Mouse (Mus musculus) CH12.LX (cell line): ENCODE data around the gene Ostc. TPM values are rescaled to one million over a fixed set of nuclear protein-coding genes. Genes with fewer than 3 reads are reported as not detected.

Experiments used
- DNase-seq: peaks from one replicate; pipeline ENCODE4 v3.0.0-alpha.2; 2013; ENCODE audit errors: extremely low read depth
- H3K27ac ChIP-seq: 2 replicates; pipeline ENCODE4 v1.5.1; 2012; ENCODE audit warnings: low read depth, mild to moderate bottlenecking, control low read depth, moderate library complexity; ENCODE audit not compliant: insufficient read depth
- H3K27me3 ChIP-seq: replicated peaks from 2 replicates; pipeline ENCODE3; 2012; ENCODE audit warnings: inconsistent platforms
- H3K36me3 ChIP-seq, 2 experiments: replicated peaks in 1 of 2; 2 replicates each; pipeline versions ENCODE3 to v1.6.1; 2012; ENCODE audit warnings: inconsistent platforms in 1 of 2, low read length in 1 of 2, mild to moderate bottlenecking in 1 of 2, mixed read lengths in 1 of 2, moderate library complexity in 1 of 2; ENCODE audit not compliant: control insufficient read depth in 1 of 2, insufficient read depth in 1 of 2
- H3K4me1 ChIP-seq, 2 experiments: 2 replicates each; pipeline ENCODE4 v1.6.1; 2012; ENCODE audit warnings: inconsistent platforms in 1 of 2, moderate library complexity in 1 of 2; ENCODE audit not compliant: insufficient read depth in 2 of 2, control insufficient read depth in 1 of 2
- H3K4me2 ChIP-seq: 2 replicates; pipeline ENCODE4 v1.6.1; 2012; ENCODE audit warnings: low read depth, mild to moderate bottlenecking, control low read depth; ENCODE audit not compliant: poor library complexity, insufficient read depth, severe bottlenecking
- H3K4me3 ChIP-seq, 3 experiments: fragments of 150-350 bp in 1 of 3; sonication (generic) in 1 of 3; replicated peaks in 1 of 3; 2 replicates each; pipeline versions ENCODE3 to v1.5.1; 2011 to 2012; ENCODE audit warnings: low read depth in 2 of 3, low read length in 2 of 3, mild to moderate bottlenecking in 2 of 3, moderate library complexity in 2 of 3, control low read depth in 1 of 3, improper control_type of control experiment in 1 of 3, inconsistent platforms in 1 of 3, mixed read lengths in 1 of 3; ENCODE audit not compliant: poor library complexity in 1 of 3
- H3K79me2 ChIP-seq: replicated peaks from 2 replicates; pipeline ENCODE4 v1.6.1; 2012; ENCODE audit warnings: mild to moderate bottlenecking, moderate library complexity; ENCODE audit not compliant: control insufficient read depth, poor library complexity, insufficient read depth, severe bottlenecking; ENCODE audit errors: extremely low read depth
- H3K9ac ChIP-seq: 2 replicates; pipeline ENCODE4 v1.6.1; 2012; ENCODE audit warnings: low read depth, mild to moderate bottlenecking, control low read depth, moderate library complexity; ENCODE audit not compliant: insufficient read depth
- H3K9me3 ChIP-seq: replicated peaks from 2 replicates; pipeline ENCODE3; 2012; ENCODE audit warnings: low read length, inconsistent platforms, mixed read lengths
- CHD2 ChIP-seq: IDR thresholded peaks from 2 replicates; pipeline ENCODE4 v1.6.1; 2011; ENCODE audit warnings: low read length, improper control_type of control experiment
- CTCF ChIP-seq, 2 experiments: IDR thresholded peaks in 1 of 2; conservative IDR thresholded peaks in 1 of 2; 2 replicates each; pipeline ENCODE4 v1.5.1; 2011 to 2012; ENCODE audit warnings: low read depth in 2 of 2, low read length in 2 of 2, improper control_type of control experiment in 1 of 2, inconsistent platforms in 1 of 2, mild to moderate bottlenecking in 1 of 2, moderate library complexity in 1 of 2
- KAT2A ChIP-seq: IDR thresholded peaks from 2 replicates; pipeline ENCODE4 v1.6.1; 2012; ENCODE audit warnings: low read length, improper control_type of control experiment, inconsistent platforms; ENCODE audit not compliant: insufficient replicate concordance
- MAFK ChIP-seq: IDR thresholded peaks from 2 replicates; pipeline ENCODE4 v1.6.1; 2011; ENCODE audit warnings: low read length, improper control_type of control experiment; ENCODE audit not compliant: insufficient replicate concordance
- NRF1 ChIP-seq: IDR thresholded peaks from 2 replicates; pipeline ENCODE4 v1.6.1; 2014; ENCODE audit warnings: low read depth, mild to moderate bottlenecking, inconsistent platforms, low read length, improper control_type of control experiment, moderate library complexity
- PAX5 ChIP-seq: IDR thresholded peaks from 2 replicates; pipeline ENCODE4 v1.6.1; 2012; ENCODE audit warnings: low read length, inconsistent platforms, mixed read lengths
- POLR2AphosphoS2 ChIP-seq: IDR thresholded peaks from 2 replicates; pipeline ENCODE4 v1.6.1; 2011; ENCODE audit warnings: low read depth, low read length, improper control_type of control experiment
- SIN3A ChIP-seq: IDR thresholded peaks from 2 replicates; pipeline ENCODE4 v1.6.1; 2012; ENCODE audit warnings: low read length, improper control_type of control experiment, inconsistent platforms
- TBP ChIP-seq: conservative IDR thresholded peaks from 2 replicates; pipeline ENCODE4 v1.6.1; 2011; ENCODE audit warnings: low read depth, low read length, improper control_type of control experiment
- USF1 ChIP-seq: IDR thresholded peaks from 2 replicates; pipeline ENCODE4 v1.6.1; 2014; ENCODE audit warnings: low read depth, mild to moderate bottlenecking, inconsistent platforms, low read length, improper control_type of control experiment
- USF2 ChIP-seq: conservative IDR thresholded peaks from 2 replicates; pipeline ENCODE4 v1.6.1; 2011; ENCODE audit warnings: low read depth, low read length, improper control_type of control experiment
- ZC3H11A ChIP-seq: IDR thresholded peaks from 2 replicates; pipeline ENCODE4 v1.6.1; 2012; ENCODE audit warnings: low read depth, mild to moderate bottlenecking, inconsistent platforms, low read length, improper control_type of control experiment
- ZKSCAN1 ChIP-seq: IDR thresholded peaks from 2 replicates; pipeline ENCODE4 v1.6.1; 2012; ENCODE audit warnings: low read depth, inconsistent platforms, low read length, improper control_type of control experiment, borderline replicate concordance
- dilution Hi-C: fragments of 300-500 bp; cut with MboI; formaldehyde crosslinking; loops from 2 replicates; pipeline ENCODE4 v1.14.3; 2020; ENCODE audit warnings: low sequenced_read_pairs; ENCODE audit not compliant: extremely low pct_unique_long_range_greater_than_20kb, extremely low pct_ligation_motif_present
- in situ Hi-C: fragments of 300-500 bp; cut with MboI; formaldehyde crosslinking; loops from 3 replicates; pipeline ENCODE4 v1.14.3; 2019; ENCODE audit warnings: low sequenced_read_pairs, low pct_ligation_motif_present, low pct_unique_long_range_greater_than_20kb, mixed read lengths
- polyA plus RNA-seq: library from polyadenylated mRNA; unstranded; fragments of >175 nt; gene quantifications from 2 replicates; pipeline ENCODE4 v1.2.1, GENCODE M21; 2012; ENCODE audit warnings: low read depth; ENCODE audit not compliant: insufficient read length
- total RNA-seq, 2 experiments: library from RNA; depleted of rRNA; stranded (reverse); fragments of 300-350 nt in 1 of 2; fragments of >200 nt in 1 of 2; gene quantifications; 2 replicates each; pipeline ENCODE4 v1.2.3; 2012 to 2014

The Ostc gene
- total and polyA plus RNA-seq, 3 experiments = 214 to 565 (median 237) TPM

GRCm38 (mm10) chr3:130710103-130710502 lies 859 bp upstream of the Ostc start:
- Histone ChIP-seq H3K4me1 (peaks cover 4 to 19% of the 10 kb centered on the region in 2 experiments; a peak in 2 of 4 replicates), H3K36me3 (peaks cover 2 to 12% of the 10 kb centered on the region in 2 experiments), H3K9ac (peak overlapping the region; percentile 24; the same call in 1 of the 2 replicates), H3K79me2 (peaks cover 38% of the 10 kb centered on the region), H3K27me3 (no peaks in the 10 kb centered on the region), H3K27ac (no peak overlapping the region), H3K9me3 (no peaks in the 10 kb centered on the region), H3K4me3 (peak overlapping the region in 1 of 3 experiments; percentile 34), H3K4me2 (peak overlapping the region; percentile 96)
- no peak for TF ChIP-seq CTCF (conservative IDR thresholded peaks at IDR 0.05 in 1 of 2, IDR thresholded peaks at IDR 0.05 in 1 of 2; ENCODE audit: low read depth in 2 of 2, low read length in 2 of 2)
- TF ChIP-seq KAT2A = no peak
- TF ChIP-seq CHD2 = no peak
- TF ChIP-seq USF1 = no peak
- TF ChIP-seq MAFK = no peak
- TF ChIP-seq ZKSCAN1 = no peak
- TF ChIP-seq NRF1 = no peak
- no peak for TF ChIP-seq USF2
- TF ChIP-seq PAX5 = no peak
- no peak for TF ChIP-seq TBP
- no peak for DNase-seq
- in situ Hi-C loops (no loop called here), dilution Hi-C loops (no loop called here)

- in situ Hi-C loops = no loop called here
- peak overlapping the region; percentile 88 for H3K4me2 ChIP-seq
- H3K4me1 ChIP-seq = peaks cover 4 to 16% of the 10 kb centered on the region in 2 experiments; a peak in 2 of 4 replicates
- H3K4me3 ChIP-seq = peak overlapping the region; percentile 93 to 97 (median 97)
- TF ChIP-seq SIN3A (0 out of 2 replicates have a peak, but pooled peaks have one; percentile 3), POLR2AphosphoS2 (peak; percentile 70; the same call in 1 of the 2 replicates), TBP (0 out of 2 replicates have a peak, but pooled peaks have one; percentile 13), NRF1 (no peak)
- peak overlapping the region; percentile 97 for H3K9ac ChIP-seq
- H3K27me3 ChIP-seq = no peaks in the 10 kb centered on the region
- dilution Hi-C loops = no loop called here
- H3K9me3 ChIP-seq = no peaks in the 10 kb centered on the region
- peaks cover 51% of the 10 kb centered on the region for H3K79me2 ChIP-seq
- peaks cover 9 to 26% of the 10 kb centered on the region in 2 experiments for H3K36me3 ChIP-seq
- no peak for DNase-seq
- H3K27ac ChIP-seq = no peak overlapping the region; the same call in 1 of the 2 replicates
Measured at GRCm38 (mm10) chr3:130708529-130708928, 715 bp downstream of the Ostc start.

GRCm38 (mm10) chr3:130702289-130702688 lies 7.0 kb downstream of the Ostc start:
- no peak overlapping the region for H3K4me3 ChIP-seq
- no peak overlapping the region for H3K4me2 ChIP-seq
- H3K79me2 ChIP-seq = peaks cover 36% of the 10 kb centered on the region
- TF ChIP-seq ZC3H11A = no peak
- H3K4me1 ChIP-seq = peaks cover 4 to 32% of the 10 kb centered on the region in 2 experiments; a peak in 2 of 4 replicates
- no peak for DNase-seq
- no peaks in the 10 kb centered on the region for H3K9me3 ChIP-seq
- peaks cover 51 to 83% of the 10 kb centered on the region in 2 experiments for H3K36me3 ChIP-seq
- dilution Hi-C loops (no loop called here), in situ Hi-C loops (no loop called here)
- H3K27me3 ChIP-seq = no peaks in the 10 kb centered on the region
- no peak overlapping the region for H3K9ac ChIP-seq
- no peak overlapping the region for H3K27ac ChIP-seq
